Mouse (Mus musculus): ENCODE data around the gene Hint1. TPM values are rescaled to one million over a fixed set of nuclear protein-coding genes. Genes with fewer than 3 reads are reported as not detected.
"Not testable (repeated sequence)": the region's sequence is repeated elsewhere in the genome, so short reads cannot be mapped to it uniquely, and the experiment has no call there.

The Hint1 gene
- polyA plus RNA-seq (2012; rRNA removed), result 453 and 489 TPM in 2 replicates

GRCm38 (mm10) chr11:54866119-54867048 lies at the start of gene Hint1:
Gene Hint1, plus strand, starts transcription at chr11:54866383.
- peak; percentile 91 for DNase-seq (ENCODE audit: low spot score)

DNA sequence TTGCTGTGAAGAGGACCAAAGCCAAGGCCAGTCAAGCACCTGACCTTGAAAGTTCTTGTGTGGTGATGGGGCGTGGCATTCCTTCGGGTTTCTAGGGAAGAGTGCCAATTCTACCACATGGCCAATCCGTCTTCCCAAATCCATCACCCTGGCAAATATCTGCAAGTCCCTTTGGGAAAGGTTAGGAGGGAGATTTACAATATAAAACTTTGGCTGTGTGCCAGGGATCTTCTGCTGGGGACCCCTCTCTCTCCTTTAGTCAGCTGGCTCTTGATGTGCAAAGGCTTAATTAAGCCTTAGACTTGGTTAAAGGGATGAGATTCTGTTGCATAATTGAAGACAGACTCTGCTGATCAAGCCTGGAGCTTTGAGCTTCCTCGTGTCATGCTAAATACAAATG lies 48.7 kb upstream of the Hint1 start:
- no peak for DNase-seq (ENCODE audit: low spot score)

DNA sequence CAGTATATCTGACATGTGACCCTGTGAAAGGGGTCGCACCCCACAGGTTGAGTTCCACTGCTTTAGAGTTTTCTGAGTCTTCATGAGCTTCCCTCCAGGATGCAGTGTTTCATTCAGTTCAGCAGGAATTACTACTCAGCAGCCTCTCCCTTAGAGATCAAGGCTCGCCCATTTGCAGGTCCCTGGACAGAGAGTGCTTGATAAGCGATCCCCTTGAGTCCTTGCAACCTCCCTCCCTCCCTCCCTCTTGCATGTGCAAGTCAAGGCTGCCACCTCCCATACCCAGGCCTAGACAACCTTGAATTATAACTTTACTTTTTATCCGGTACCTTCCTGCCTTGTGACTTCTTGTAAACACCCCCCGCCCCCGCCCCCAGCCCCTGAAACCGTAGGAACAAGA lies 46.7 kb upstream of the Hint1 start:
- DNase-seq (ENCODE audit: low spot score), result no peak

- DNase-seq (ENCODE audit: low spot score), result no peak
Measured at GRCm38 (mm10) chr11:54823467-54823866, 42.7 kb upstream of the Hint1 start.

- no peak for DNase-seq (ENCODE audit: low spot score)
Measured at GRCm38 (mm10) chr11:54825774-54826173, 40.4 kb upstream of the Hint1 start.

DNA sequence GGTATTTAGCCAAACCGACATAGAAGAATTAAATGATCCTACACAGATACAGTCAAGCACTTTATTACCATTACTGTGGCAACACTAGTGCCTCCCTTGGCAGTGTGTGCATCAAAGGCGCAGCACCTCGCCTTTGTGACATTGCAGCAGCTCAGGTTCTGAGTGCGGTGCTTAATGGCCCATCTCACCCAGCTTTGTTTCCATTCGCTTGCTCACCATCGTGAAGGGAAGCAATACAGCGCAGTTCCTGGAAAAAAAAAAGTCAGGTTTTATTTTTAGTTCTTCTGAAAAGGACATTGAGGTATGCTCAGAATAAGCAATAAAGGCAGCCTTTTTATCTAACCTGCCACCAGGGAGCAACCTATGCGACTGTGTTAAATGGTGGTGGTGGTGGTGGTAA lies 39.4 kb upstream of the Hint1 start:
- DNase-seq (ENCODE audit: low spot score), result no peak

GRCm38 (mm10) chr11:54833833-54834232 lies 32.4 kb upstream of the Hint1 start:
- no peak for DNase-seq (ENCODE audit: low spot score)

- DNase-seq (ENCODE audit: low spot score), result no peak
Measured at GRCm38 (mm10) chr11:54834596-54834995, 31.6 kb upstream of the Hint1 start.

- peak; percentile 30 for DNase-seq (ENCODE audit: low spot score)
Measured at GRCm38 (mm10) chr11:54836106-54836505, 30.1 kb upstream of the Hint1 start.

DNA sequence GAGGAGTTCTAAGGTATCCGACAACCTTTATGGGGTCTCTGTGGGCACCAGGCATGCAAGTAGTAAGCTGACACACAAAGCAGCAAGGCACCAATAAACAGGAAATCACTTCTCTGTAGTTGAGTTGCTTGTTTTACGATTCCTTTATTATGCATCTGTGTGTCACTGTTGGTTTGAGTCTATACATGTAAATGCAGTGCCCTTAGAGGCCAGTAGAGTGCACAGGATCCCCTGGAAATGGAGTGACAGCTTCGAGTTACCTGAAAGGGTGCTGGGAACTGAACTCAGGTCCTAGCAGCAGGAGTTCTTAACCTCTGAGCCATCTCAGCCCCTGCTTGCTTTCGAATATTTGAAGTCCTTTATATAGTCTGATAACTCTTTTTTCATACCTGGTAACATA lies 26.5 kb upstream of the Hint1 start:
- no peak for DNase-seq (ENCODE audit: low spot score)

GRCm38 (mm10) chr11:54840891-54841290 lies 25.3 kb upstream of the Hint1 start:
- no peak for DNase-seq (ENCODE audit: low spot score)

DNA sequence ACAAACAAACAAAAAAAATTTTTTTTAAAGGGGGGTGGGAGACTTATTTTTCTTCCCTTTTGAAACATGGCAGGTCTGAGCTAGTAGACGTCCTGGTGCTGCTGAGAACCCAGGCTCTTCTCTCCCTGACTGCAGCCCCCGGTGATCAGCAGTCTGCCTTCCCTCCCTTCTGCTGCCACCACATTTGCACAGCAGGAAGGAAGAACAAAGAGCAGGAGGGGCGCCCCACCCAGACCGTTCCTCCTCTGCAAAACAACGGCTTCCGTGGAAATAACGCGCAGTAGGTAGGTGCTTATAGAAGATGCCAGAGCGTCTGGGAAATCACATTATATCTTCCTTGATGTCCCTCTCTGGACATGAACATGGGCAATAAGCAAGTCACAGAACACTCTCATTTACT lies 21.8 kb upstream of the Hint1 start:
- DNase-seq (ENCODE audit: low spot score), result no peak

- no peak for DNase-seq (ENCODE audit: low spot score)
Measured at GRCm38 (mm10) chr11:54844959-54845358, 21.2 kb upstream of the Hint1 start.

GRCm38 (mm10) chr11:54845470-54846442 lies 20.4 kb upstream of the Hint1 start:
- no peak for DNase-seq (ENCODE audit: low spot score)

GRCm38 (mm10) chr11:54849961-54850758 lies 16.0 kb upstream of the Hint1 start:
- DNase-seq (ENCODE audit: low spot score), result no peak

- no peak for DNase-seq (ENCODE audit: low spot score)
Measured at GRCm38 (mm10) chr11:54851656-54852055, 14.5 kb upstream of the Hint1 start.

DNA sequence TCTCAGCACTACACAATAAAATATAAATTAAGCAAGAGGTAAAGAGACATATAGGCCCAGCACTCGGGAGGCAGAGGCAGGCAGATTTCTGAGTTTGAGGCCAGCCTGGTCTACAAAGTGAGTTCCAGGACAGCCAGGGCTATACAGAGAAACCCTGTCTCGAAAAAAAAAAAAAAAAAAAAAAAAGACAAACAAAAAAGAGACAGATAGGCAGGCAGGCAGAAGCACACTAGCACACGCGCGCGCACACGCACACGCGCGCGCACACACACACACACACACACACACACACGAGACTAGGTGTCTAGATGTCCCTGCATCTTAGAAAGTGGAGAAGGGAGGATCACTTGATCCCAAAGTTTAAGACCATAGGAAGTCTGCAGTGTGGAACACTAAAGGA lies 7.3 kb upstream of the Hint1 start:
- not testable (repeated sequence) for DNase-seq (ENCODE audit: low spot score)

GRCm38 (mm10) chr11:54859322-54860165 lies 6.6 kb upstream of the Hint1 start:
- no peak for DNase-seq (ENCODE audit: low spot score)

- peak; percentile 94 for DNase-seq (ENCODE audit: low spot score)
Measured at GRCm38 (mm10) chr11:54860256-54861038, 5.7 kb upstream of the Hint1 start, which contains the start of gene Lyrm7. Gene Lyrm7, minus strand, starts transcription at chr11:54860916.

Measured in urinary bladder, adult 2 months (tissue).